Mouse (Mus musculus) midbrain, embryonic 10.5 days (tissue): ENCODE data around the gene Rab21. TPM values are rescaled to one million over a fixed set of nuclear protein-coding genes. Genes with fewer than 3 reads are reported as not detected.

Experiments used
- DNase-seq: peaks from one replicate; pipeline ENCODE4 v3.0.0-alpha.2; 2017; ENCODE audit warnings: low spot score
- H3K27ac ChIP-seq: fragments of 300-500 bp; sonication (generic); replicated peaks from 2 replicates; pipeline ENCODE4 v1.5.1; 2016; ENCODE audit warnings: mild to moderate bottlenecking
- H3K27me3 ChIP-seq: fragments of 300-500 bp; sonication (generic); 2 replicates; pipeline ENCODE4 v1.6.1; 2016; ENCODE audit warnings: low read depth, mild to moderate bottlenecking; ENCODE audit not compliant: poor library complexity, severe bottlenecking
- H3K36me3 ChIP-seq: fragments of 300-500 bp; sonication (generic); 2 replicates; pipeline ENCODE4 v1.6.1; 2016; ENCODE audit warnings: mild to moderate bottlenecking, moderate library complexity
- H3K4me1 ChIP-seq: fragments of 300-500 bp; sonication (generic); 2 replicates; pipeline ENCODE4 v1.6.1; 2016
- H3K4me3 ChIP-seq: fragments of 300-500 bp; sonication (generic); 2 replicates; pipeline ENCODE4 v1.5.1; 2016; ENCODE audit warnings: mild to moderate bottlenecking, moderate library complexity
- H3K9me3 ChIP-seq: fragments of 300-500 bp; sonication (generic); replicated peaks from 2 replicates; pipeline ENCODE4 v1.6.1; 2016; ENCODE audit warnings: mild to moderate bottlenecking
- WGBS: fragments of 180-500 bp; shearing (Covaris S2); methylation state at CpG from one replicate; pipeline ENCODE4 v1.1.7; 2016; 5-methylcytosine and 5-hydroxymethylcytosine counted together
- polyA plus RNA-seq: library from polyadenylated mRNA; unstranded; fragments of >200 nt; fragmentation: Nextera tagmentation; extraction: Ambion mirVana; gene quantifications from 2 replicates; pipeline ENCODE4 v1.2.1, GENCODE M21; 2016

Rab21 gene
- polyA plus RNA-seq, 1 experiment from 2014 or later = 3.1 TPM

- no peaks in the 10 kb centered on the region for H3K27me3 ChIP-seq
- no peak overlapping the region for H3K4me3 ChIP-seq
- no peaks in the 10 kb centered on the region for H3K4me1 ChIP-seq
- peaks cover 68% of the 10 kb centered on the region for H3K36me3 ChIP-seq
- H3K9me3 ChIP-seq = no peaks in the 10 kb centered on the region
- DNase-seq = no peak
- WGBS = 95% methylated on average over 3 of the region's 3 CpGs
- no peak overlapping the region for H3K27ac ChIP-seq
Observed at GRCm38 (mm10) chr10:115295162-115295561, 20.2 kb downstream of the Rab21 start.

DNA sequence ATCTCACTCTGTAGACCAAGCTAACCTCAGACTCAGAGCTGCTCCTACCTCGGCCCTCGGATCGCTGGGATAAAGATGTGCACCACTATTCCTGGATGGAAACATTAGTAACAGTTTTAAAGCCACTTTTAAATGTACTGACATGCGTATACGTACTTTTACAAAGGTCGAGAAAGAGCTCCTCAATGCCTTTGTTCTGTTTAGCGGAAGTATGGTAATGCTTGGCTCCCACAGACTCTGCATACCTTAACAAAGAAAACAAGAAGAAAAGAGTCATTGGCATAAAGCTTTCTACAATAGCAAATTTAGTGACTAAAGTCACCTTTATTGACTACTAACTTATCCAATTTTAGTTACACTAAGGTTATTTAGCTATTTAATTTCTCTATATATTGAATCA, 20.7 kb downstream of the Rab21 start:
- no peaks in the 10 kb centered on the region for H3K4me1 ChIP-seq
- 91% methylated on average over 7 of the region's 7 CpGs for WGBS
- no peak for DNase-seq
- H3K36me3 ChIP-seq = peaks cover 68% of the 10 kb centered on the region
- H3K4me3 ChIP-seq = no peak overlapping the region
- H3K9me3 ChIP-seq = no peaks in the 10 kb centered on the region
- no peaks in the 10 kb centered on the region for H3K27me3 ChIP-seq
- H3K27ac ChIP-seq = no peak overlapping the region

DNA sequence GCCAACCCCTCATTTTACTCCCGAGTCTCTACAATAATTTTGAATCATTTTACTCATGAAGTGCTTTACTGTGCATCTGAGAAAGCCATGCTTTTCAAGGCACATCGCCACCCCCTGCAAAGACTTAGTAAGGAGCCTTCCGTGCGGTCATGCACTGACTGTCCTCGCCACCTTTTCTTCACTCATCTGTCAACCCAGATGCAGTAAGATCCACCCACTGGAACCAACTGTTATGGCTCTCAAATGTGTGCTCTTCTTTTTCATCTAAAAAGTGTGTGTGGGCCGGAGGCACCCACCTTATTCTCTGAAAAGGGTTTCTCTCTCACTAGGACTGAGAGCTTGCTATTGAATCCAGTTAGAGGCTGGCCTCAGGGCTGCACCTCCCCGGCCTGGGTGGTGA, 21.4 kb downstream of the Rab21 start:
- H3K4me1 ChIP-seq = no peaks in the 10 kb centered on the region
- H3K4me3 ChIP-seq = no peak overlapping the region
- H3K36me3 ChIP-seq = peaks cover 66% of the 10 kb centered on the region
- no peak overlapping the region for H3K27ac ChIP-seq
- no peak for DNase-seq
- H3K27me3 ChIP-seq = no peaks in the 10 kb centered on the region
- no peaks in the 10 kb centered on the region for H3K9me3 ChIP-seq
- WGBS = 93% methylated on average over 7 of the region's 7 CpGs

DNA sequence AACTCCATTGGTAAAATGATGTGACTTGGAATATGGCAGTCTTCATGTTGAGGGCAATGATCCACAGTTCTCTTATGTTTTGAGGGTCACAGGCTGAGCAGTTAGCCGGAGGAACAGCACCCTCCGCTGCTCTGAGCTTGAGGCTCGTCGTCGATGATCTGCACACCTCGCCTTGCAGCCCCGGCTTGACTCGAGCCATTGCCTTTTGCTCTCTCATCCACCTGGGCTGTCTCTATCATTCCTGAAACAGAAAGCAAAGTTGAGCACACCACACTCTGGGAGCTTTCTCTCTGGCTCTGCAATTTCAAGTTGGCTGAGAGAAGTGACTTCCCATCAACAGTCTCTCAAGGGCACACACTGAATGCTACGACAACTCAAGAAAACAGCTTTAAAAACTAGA, 24.7 kb downstream of the Rab21 start:
- no peak for DNase-seq
- Histone ChIP-seq H3K4me1 (no peaks in the 10 kb centered on the region), H3K27me3 (no peaks in the 10 kb centered on the region), H3K9me3 (0 out of 2 replicates have a peak, but pooled peaks cover 4% of the 10 kb centered on the region), H3K27ac (no peak overlapping the region), H3K4me3 (no peak overlapping the region), H3K36me3 (peaks cover 82% of the 10 kb centered on the region)
- 96% methylated on average over 9 of the region's 9 CpGs for WGBS

GRCm38 (mm10) chr10:115288856-115289255, 26.5 kb downstream of the Rab21 start:
- H3K27ac ChIP-seq = no peak overlapping the region
- H3K4me3 ChIP-seq = no peak overlapping the region
- 0 out of 2 replicates have a peak, but pooled peaks cover 4% of the 10 kb centered on the region for H3K9me3 ChIP-seq
- 90% methylated on average over 8 of the region's 8 CpGs for WGBS
- H3K27me3 ChIP-seq = no peaks in the 10 kb centered on the region
- DNase-seq = no peak
- no peaks in the 10 kb centered on the region for H3K4me1 ChIP-seq
- H3K36me3 ChIP-seq = peaks cover 69% of the 10 kb centered on the region

- 84% methylated on average over 10 of the region's 10 CpGs for WGBS
- H3K4me3 ChIP-seq = no peak overlapping the region
- no peak for DNase-seq
- no peak overlapping the region for H3K27ac ChIP-seq
- 0 out of 2 replicates have a peak, but pooled peaks cover 4% of the 10 kb centered on the region for H3K9me3 ChIP-seq
- H3K27me3 ChIP-seq = no peaks in the 10 kb centered on the region
- H3K4me1 ChIP-seq = no peaks in the 10 kb centered on the region
- peaks cover 27% of the 10 kb centered on the region for H3K36me3 ChIP-seq
Observed at GRCm38 (mm10) chr10:115284170-115284569, 31.2 kb downstream of the Rab21 start.

GRCm38 (mm10) chr10:115281381-115281780, 34.0 kb downstream of the Rab21 start:
- H3K9me3 ChIP-seq = 0 out of 2 replicates have a peak, but pooled peaks cover 1% of the 10 kb centered on the region
- H3K4me3 ChIP-seq = no peak overlapping the region
- 92% methylated on average over 10 of the region's 10 CpGs for WGBS

GRCm38 (mm10) chr10:115271649-115272048, 43.7 kb downstream of the Rab21 start:
- no peaks in the 10 kb centered on the region for H3K4me1 ChIP-seq
- WGBS = 60% methylated on average over 5 of the region's 5 CpGs
- H3K36me3 ChIP-seq = no peaks in the 10 kb centered on the region
- no peak for DNase-seq
- no peak overlapping the region for H3K4me3 ChIP-seq
- no peaks in the 10 kb centered on the region for H3K27me3 ChIP-seq
- no peak overlapping the region for H3K27ac ChIP-seq
- H3K9me3 ChIP-seq = no peaks in the 10 kb centered on the region

More at GRCm38 (mm10) chr10:115281381-115281780, 34.0 kb downstream of the Rab21 start:
- H3K4me1 ChIP-seq = no peaks in the 10 kb centered on the region
- no peak for DNase-seq
- H3K36me3 ChIP-seq = peaks cover 5% of the 10 kb centered on the region
- H3K27me3 ChIP-seq = no peaks in the 10 kb centered on the region
- no peak overlapping the region for H3K27ac ChIP-seq

DNA sequence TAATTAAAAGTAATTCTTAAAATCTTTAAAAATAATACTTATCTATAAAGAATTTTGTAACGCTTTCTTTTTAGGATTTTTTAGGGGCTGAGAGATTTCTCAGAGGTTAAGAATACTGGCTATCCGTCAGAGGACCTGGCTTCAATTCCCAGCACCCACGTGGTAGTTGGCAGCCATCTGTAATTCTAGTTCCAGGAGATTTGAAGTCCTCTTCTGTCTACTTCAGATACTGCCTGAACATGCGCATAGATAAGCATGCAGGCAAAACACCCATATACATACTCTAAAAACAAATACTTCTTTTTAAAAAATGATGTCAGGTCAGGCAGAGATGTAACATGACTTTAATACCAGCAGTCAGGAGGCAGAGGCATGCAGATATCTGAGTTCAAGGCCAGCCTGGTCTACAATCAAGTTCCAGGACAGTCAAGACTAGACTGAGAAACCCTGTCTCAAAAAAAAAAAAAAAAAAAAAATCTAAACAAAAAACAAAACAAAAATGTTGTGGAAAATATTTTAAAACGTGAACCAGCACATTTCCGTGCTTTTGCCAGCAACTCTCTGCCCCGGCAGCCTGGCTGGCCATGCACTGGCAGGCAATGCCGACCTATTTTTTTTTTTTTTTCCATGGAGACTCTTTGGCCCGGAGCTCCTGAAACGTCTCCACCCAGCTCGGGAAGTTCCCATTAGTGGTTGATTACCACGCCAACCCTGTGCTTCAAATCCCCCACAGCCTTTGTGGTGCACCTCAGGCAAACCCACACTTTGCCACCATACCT, 44.6 kb downstream of the Rab21 start:
- 89% methylated on average over 12 of the region's 12 CpGs for WGBS
- Histone ChIP-seq H3K36me3 (no peaks in the 10 kb centered on the region), H3K9me3 (no peaks in the 10 kb centered on the region), H3K4me1 (no peaks in the 10 kb centered on the region), H3K4me3 (no peak overlapping the region), H3K27me3 (no peaks in the 10 kb centered on the region), H3K27ac (no peak overlapping the region)
- DNase-seq = no peak

DNA sequence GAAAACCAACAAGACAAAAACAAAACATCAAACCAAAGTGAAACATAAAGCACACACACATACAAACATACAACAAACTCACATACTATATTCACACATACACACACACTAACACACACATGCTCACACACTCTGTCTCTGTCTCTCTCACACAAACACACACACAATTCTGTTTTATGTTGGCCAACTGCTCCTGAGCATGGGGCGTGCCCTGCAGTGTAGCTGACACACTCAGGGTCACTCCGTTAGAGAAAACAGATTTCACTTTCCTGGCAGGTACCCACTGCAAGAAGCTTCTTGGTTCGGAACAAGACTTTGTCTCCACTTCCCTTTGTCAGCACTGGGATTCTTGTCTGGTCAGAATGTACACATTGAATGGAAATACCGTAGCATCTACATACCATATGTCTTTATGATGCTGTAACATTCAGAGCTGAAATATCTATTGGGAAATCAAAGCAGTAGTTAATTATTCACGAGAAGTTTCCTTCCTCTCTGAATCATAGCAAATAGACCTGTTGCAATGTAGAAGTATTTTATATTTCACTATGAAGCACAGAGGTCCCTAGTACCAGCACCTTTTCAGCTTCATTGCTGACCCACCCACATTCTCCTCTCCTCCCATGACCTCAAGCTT, 52.4 kb downstream of the Rab21 start:
- no peak for DNase-seq
- 80% methylated on average over 5 of the region's 5 CpGs for WGBS
- Histone ChIP-seq H3K27ac (no peak overlapping the region), H3K27me3 (no peaks in the 10 kb centered on the region), H3K4me3 (no peak overlapping the region), H3K9me3 (0 out of 2 replicates have a peak, but pooled peaks cover 2% of the 10 kb centered on the region), H3K4me1 (no peaks in the 10 kb centered on the region), H3K36me3 (no peaks in the 10 kb centered on the region)

- Histone ChIP-seq H3K27me3 (no peaks in the 10 kb centered on the region), H3K36me3 (no peaks in the 10 kb centered on the region), H3K9me3 (0 out of 2 replicates have a peak, but pooled peaks cover 2% of the 10 kb centered on the region), H3K27ac (no peak overlapping the region), H3K4me1 (no peaks in the 10 kb centered on the region), H3K4me3 (no peak overlapping the region)
- WGBS = 90% methylated on average over 2 of the region's 2 CpGs
- DNase-seq = no peak
Observed at GRCm38 (mm10) chr10:115262261-115262660, 53.1 kb downstream of the Rab21 start.

GRCm38 (mm10) chr10:115261428-115261827, 54.0 kb downstream of the Rab21 start:
- 0 out of 2 replicates have a peak, but pooled peaks cover 2% of the 10 kb centered on the region for H3K9me3 ChIP-seq
- H3K4me1 ChIP-seq = no peaks in the 10 kb centered on the region
- no peak overlapping the region for H3K27ac ChIP-seq
- H3K27me3 ChIP-seq = no peaks in the 10 kb centered on the region
- WGBS = 88% methylated on average over 3 of the region's 3 CpGs
- no peak for DNase-seq
- no peak overlapping the region for H3K4me3 ChIP-seq
- no peaks in the 10 kb centered on the region for H3K36me3 ChIP-seq

DNA sequence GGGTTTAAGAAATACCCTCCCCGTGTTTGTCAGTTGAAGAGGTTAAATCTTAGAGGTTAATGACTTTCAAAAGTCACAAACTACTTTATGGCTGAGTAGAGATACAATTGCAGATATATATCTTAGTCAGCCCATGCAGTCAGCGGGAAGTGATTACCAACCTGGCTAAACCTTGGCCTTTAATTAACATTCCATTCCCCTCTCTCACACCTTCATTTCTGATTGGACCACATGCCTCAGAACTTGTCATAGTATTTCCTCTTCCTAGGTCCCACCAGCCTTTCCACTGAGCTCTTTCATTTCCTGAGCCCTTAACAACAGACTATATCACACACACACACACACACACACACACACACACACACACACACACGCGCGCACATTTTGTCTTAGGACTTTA, 59.2 kb downstream of the Rab21 start:
- WGBS = 86% methylated on average over 5 of the region's 5 CpGs
- Histone ChIP-seq H3K27me3 (no peaks in the 10 kb centered on the region), H3K4me3 (no peak overlapping the region), H3K4me1 (peaks cover 8% of the 10 kb centered on the region), H3K9me3 (0 out of 2 replicates have a peak, but pooled peaks cover 2% of the 10 kb centered on the region), H3K27ac (no peak overlapping the region), H3K36me3 (no peaks in the 10 kb centered on the region)
- no peak for DNase-seq
